Mouse (Mus musculus): Measurements from ENCODE around the gene Ubl3. TPM values are rescaled to one million over a fixed set of nuclear protein-coding genes. Genes with fewer than 3 reads are reported as not detected.

Gene Ubl3
- polyA plus RNA-seq (2012; fragmentation: generic; extraction: Trizol), result 19.1 TPM
- long read RNA-seq, experiment 1, full-length matches to known transcripts, result 57 of 64 reads
- long read RNA-seq, experiment 1, partial matches to known transcripts, result 3 of 64 reads
- long read RNA-seq, experiment 1, other reads (novel, unspliced or antisense), result 4 of 64 reads
- long read RNA-seq, experiment 2, transcript Ubl3-204 (6 exons, 2,064 nt), result minor isoform, 34 of 181 reads
- long read RNA-seq, experiment 2, transcript Ubl3-201 (5 exons, 2,537 nt), result major isoform, 138 of 181 reads
- long read RNA-seq, experiment 2, partial matches to known transcripts, result 4 of 181 reads
- long read RNA-seq, experiment 2, other reads (novel, unspliced or antisense), result 5 of 181 reads

DNA sequence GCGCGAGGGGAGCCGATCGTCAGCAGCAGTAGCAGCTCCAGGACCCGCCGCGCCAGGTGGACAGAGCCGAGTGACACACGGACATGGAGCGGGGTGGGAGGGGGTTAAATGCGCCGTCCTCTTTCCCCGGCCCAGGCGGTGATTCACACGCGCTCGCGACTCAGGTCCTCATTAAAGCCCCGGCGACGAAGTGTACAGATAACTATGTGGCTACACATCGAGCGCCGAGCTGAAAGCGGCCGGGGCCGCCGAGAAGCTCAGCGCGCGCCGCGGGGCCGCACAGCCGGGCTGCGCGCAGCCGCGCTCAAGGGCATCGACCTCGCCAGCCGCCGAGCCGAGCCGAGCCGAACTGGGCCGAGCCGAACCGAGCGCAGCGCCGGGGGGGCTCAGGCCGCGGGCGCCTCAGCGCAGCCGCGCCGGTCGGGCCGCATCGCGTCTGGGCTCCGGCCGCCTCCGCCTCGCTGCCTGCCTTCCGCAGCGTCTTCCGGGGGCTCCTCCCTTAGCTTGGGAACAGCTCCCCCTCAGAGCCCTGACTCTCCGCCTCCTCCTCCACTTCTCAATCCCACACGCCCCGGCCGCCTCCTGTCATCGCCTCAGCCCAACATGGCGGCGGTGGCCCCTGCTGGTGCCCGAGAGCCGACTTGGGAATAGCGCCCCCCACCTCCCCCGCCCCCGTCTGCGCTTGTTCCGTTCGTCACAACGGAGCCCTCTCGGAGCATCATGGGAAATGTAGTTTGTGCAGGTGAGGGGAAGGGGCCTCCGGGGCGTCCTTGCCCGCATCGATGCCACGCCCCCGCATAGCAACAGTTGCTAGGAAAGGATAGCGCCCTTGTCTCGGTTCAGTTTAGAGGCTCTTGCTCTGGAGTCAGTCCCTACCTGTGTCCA, at the start of gene Ubl3:
TSS of gene Ubl3 (minus strand) at position 603 of the 885 bp plus-strand sequence.
- H3ac ChIP-seq (ENCODE audit: control insufficient read depth, insufficient read length, low read depth), result peak within 1 kb of the TSS; percentile 52

DNA sequence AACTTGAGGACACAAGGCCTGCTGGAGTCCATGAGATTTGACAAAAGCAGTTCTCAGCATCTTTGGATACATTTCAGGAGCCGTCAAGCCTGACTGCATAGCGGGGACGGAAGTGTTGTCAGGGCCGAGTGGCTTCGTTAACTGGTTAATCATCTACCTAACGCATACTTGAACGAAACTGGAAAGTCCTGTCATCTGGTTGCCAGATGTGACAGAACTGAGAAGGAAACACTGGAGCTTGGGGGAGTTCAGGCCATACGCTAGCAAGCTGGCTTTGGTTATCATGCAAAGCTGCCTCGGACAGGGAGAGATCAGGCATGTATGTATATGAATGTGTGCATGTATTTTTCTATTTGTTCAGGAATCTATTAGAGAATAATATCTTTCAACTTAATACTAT, 45.8 kb upstream of the Ubl3 start:
- H3K4me3 ChIP-seq (ENCODE audit: insufficient read depth, poor library complexity, severe bottlenecking), result no peak overlapping the region
- no peaks in the 10 kb centered on the region for H3K79me3 ChIP-seq (ENCODE audit: low read depth)
- H3K36me3 ChIP-seq (ENCODE audit: control insufficient read depth, insufficient read depth), result no peaks in the 10 kb centered on the region
- H3ac ChIP-seq (ENCODE audit: control insufficient read depth, insufficient read length, low read depth), result no peak overlapping the region
- TF ChIP-seq MAX (IDR thresholded peaks at IDR 0.05) (no peak), MYOG (IDR thresholded peaks at IDR 0.05; ENCODE audit: control insufficient read depth, extremely low read depth, insufficient read length) (no peak), CEBPB (IDR thresholded peaks at IDR 0.05; ENCODE audit: low read depth) (no peak), CTCF (IDR thresholded peaks at IDR 0.05; ENCODE audit: control insufficient read depth, insufficient read depth, insufficient read length) (no peak), MYOD1 (IDR thresholded peaks at IDR 0.05; ENCODE audit: control insufficient read depth, insufficient read length, low read depth) (no peak), FOSL1 (IDR thresholded peaks at IDR 0.05; ENCODE audit: insufficient read depth, low read length, poor library complexity, severe bottlenecking) (no peak), USF1 (IDR thresholded peaks at IDR 0.05; ENCODE audit: low read depth) (no peak)
- no peaks in the 10 kb centered on the region for H3K79me2 ChIP-seq (ENCODE audit: control insufficient read depth, insufficient read depth)
- no peaks in the 10 kb centered on the region for H3K27me3 ChIP-seq (ENCODE audit: control insufficient read depth, insufficient read depth, insufficient read length)

More for the DNA sequence above, at the start of gene Ubl3:
- Histone ChIP-seq H3K36me3 (ENCODE audit: control insufficient read depth, insufficient read depth) (no peaks in the 10 kb centered on the region), H3K4me3 (ENCODE audit: insufficient read depth, poor library complexity, severe bottlenecking) (peak within 1 kb of the TSS; percentile 76), H3K79me2 (ENCODE audit: control insufficient read depth, insufficient read depth) (peaks cover 44% of the 10 kb centered on the region), H3K79me3 (ENCODE audit: low read depth) (peaks cover 38% of the 10 kb centered on the region), H3K27me3 (ENCODE audit: control insufficient read depth, insufficient read depth, insufficient read length) (no peaks in the 10 kb centered on the region)
- TF ChIP-seq MYOG (IDR thresholded peaks at IDR 0.05; ENCODE audit: control insufficient read depth, extremely low read depth, insufficient read length) (no peak), MAX (IDR thresholded peaks at IDR 0.05) (peak; percentile 66)

DNA sequence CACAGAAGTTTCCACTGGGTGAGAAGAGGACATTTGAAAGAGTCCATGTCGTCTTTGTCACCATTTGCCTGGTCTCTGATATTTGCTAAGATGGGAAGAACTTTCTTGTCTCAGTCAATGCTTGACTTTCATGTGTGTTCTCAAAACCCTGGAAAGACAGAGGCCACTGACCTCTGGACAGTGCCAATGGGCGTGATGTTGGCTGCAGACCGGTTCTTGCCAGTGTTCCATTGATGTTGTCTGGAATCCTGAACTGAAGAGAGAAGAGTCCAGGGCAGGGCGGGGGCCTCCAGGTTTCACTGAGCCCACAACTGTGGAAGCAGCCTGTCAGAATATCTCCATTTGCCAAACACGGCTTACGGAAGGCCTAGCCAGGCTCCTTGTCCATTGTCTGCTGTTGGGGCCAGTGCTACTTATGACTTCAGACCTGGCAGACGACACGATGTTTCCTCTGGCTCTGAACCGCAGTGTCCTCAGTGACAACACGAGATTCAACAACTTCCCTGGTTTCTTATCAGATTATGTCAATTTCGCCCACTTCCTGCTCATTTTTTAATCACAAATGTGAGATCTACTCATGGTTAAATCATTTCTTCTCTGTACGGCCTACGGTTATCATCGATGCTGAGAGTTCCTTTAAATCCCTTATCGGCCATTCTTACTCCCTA, 43.6 kb upstream of the Ubl3 start:
- Histone ChIP-seq H3K27me3 (ENCODE audit: control insufficient read depth, insufficient read depth, insufficient read length) (no peaks in the 10 kb centered on the region), H3K4me3 (ENCODE audit: insufficient read depth, poor library complexity, severe bottlenecking) (no peak overlapping the region)

DNA sequence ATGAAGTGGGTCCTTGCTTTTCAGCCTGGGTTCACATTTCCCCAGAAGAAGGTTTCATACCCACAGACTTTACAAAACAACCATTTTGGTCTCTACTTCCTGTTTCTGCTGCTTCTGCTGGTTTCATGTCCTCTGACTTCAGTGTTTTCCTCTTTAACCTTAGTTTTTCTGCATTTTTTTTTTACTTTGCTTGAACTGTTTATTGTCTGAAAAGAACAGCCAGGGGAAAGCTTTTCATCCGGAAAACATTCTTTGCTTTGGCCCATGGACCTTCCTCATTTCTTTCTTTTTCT, 42.8 kb upstream of the Ubl3 start:
- Histone ChIP-seq H3K79me3 (ENCODE audit: low read depth) (no peaks in the 10 kb centered on the region), H3K36me3 (ENCODE audit: control insufficient read depth, insufficient read depth) (no peaks in the 10 kb centered on the region), H3ac (ENCODE audit: control insufficient read depth, insufficient read length, low read depth) (no peak overlapping the region), H3K79me2 (ENCODE audit: control insufficient read depth, insufficient read depth) (no peaks in the 10 kb centered on the region), H3K27me3 (ENCODE audit: control insufficient read depth, insufficient read depth, insufficient read length) (no peaks in the 10 kb centered on the region), H3K4me3 (ENCODE audit: insufficient read depth, poor library complexity, severe bottlenecking) (no peak overlapping the region)
- TF ChIP-seq CTCF (IDR thresholded peaks at IDR 0.05; ENCODE audit: control insufficient read depth, insufficient read depth, insufficient read length) (no peak), MYOG (IDR thresholded peaks at IDR 0.05; ENCODE audit: control insufficient read depth, extremely low read depth, insufficient read length) (no peak), MYOD1 (IDR thresholded peaks at IDR 0.05; ENCODE audit: control insufficient read depth, insufficient read length, low read depth) (no peak), FOSL1 (IDR thresholded peaks at IDR 0.05; ENCODE audit: insufficient read depth, low read length, poor library complexity, severe bottlenecking) (no peak), CEBPB (IDR thresholded peaks at IDR 0.05; ENCODE audit: low read depth) (no peak)

More for the DNA sequence above, 43.6 kb upstream of the Ubl3 start:
- Histone ChIP-seq H3K79me3 (ENCODE audit: low read depth) (no peaks in the 10 kb centered on the region), H3K36me3 (ENCODE audit: control insufficient read depth, insufficient read depth) (no peaks in the 10 kb centered on the region), H3ac (ENCODE audit: control insufficient read depth, insufficient read length, low read depth) (no peak overlapping the region), H3K79me2 (ENCODE audit: control insufficient read depth, insufficient read depth) (no peaks in the 10 kb centered on the region)
- TF ChIP-seq MYOD1 (IDR thresholded peaks at IDR 0.05; ENCODE audit: control insufficient read depth, insufficient read length, low read depth), result no peak
- TF ChIP-seq MAX (IDR thresholded peaks at IDR 0.05), result no peak
- no peak for TF ChIP-seq MYOG (IDR thresholded peaks at IDR 0.05; ENCODE audit: control insufficient read depth, extremely low read depth, insufficient read length)
- no peak for TF ChIP-seq CEBPB (IDR thresholded peaks at IDR 0.05; ENCODE audit: low read depth)
- no peak for TF ChIP-seq FOSL1 (IDR thresholded peaks at IDR 0.05; ENCODE audit: insufficient read depth, low read length, poor library complexity, severe bottlenecking)
- TF ChIP-seq CTCF (IDR thresholded peaks at IDR 0.05; ENCODE audit: control insufficient read depth, insufficient read depth, insufficient read length), result no peak
- TF ChIP-seq USF1 (IDR thresholded peaks at IDR 0.05; ENCODE audit: low read depth), result no peak

DNA sequence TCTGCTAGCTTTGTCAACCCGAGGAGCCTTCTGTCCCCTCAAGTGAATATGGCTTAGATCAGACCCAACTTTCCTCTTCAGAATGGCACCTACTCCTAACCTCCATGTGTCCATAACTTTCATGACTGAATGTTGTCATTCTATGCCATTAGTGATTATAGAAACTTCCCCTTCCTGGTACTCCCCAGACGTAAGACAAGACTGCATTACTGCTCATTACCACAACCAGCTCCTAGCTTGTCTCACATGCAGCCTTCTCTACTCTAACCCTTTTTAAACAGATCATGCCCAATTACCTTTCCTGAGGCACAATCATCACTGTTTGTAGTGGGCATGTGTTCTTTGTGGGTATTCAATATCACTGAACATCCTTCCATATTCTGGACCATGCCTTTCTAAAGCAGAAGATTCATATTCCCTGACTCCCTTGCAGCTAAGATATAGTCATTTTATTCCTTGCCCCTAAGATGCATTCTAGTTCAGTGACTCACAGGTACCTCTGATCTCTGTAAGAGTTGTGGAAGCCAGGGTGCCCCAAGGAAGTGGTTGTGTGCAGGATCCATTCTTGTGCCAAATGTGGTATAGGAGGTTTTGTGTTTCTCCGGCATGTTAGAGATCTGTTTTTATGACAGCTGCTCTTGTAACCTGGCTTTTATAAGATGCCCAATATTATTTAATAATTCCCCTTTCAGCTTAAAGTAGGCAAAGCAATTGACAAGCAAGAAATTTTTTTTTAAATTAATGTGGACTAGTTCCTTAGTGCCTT, 42.3 kb upstream of the Ubl3 start:
- Histone ChIP-seq H3ac (ENCODE audit: control insufficient read depth, insufficient read length, low read depth) (no peak overlapping the region), H3K79me2 (ENCODE audit: control insufficient read depth, insufficient read depth) (no peaks in the 10 kb centered on the region), H3K4me3 (ENCODE audit: insufficient read depth, poor library complexity, severe bottlenecking) (no peak overlapping the region), H3K36me3 (ENCODE audit: control insufficient read depth, insufficient read depth) (no peaks in the 10 kb centered on the region), H3K27me3 (ENCODE audit: control insufficient read depth, insufficient read depth, insufficient read length) (no peaks in the 10 kb centered on the region), H3K79me3 (ENCODE audit: low read depth) (no peaks in the 10 kb centered on the region)
- TF ChIP-seq MYOD1 (IDR thresholded peaks at IDR 0.05; ENCODE audit: control insufficient read depth, insufficient read length, low read depth) (no peak), MAX (IDR thresholded peaks at IDR 0.05) (no peak), CEBPB (IDR thresholded peaks at IDR 0.05; ENCODE audit: low read depth) (no peak), FOSL1 (IDR thresholded peaks at IDR 0.05; ENCODE audit: insufficient read depth, low read length, poor library complexity, severe bottlenecking) (no peak), CTCF (IDR thresholded peaks at IDR 0.05; ENCODE audit: control insufficient read depth, insufficient read depth, insufficient read length) (no peak), MYOG (IDR thresholded peaks at IDR 0.05; ENCODE audit: control insufficient read depth, extremely low read depth, insufficient read length) (no peak), USF1 (IDR thresholded peaks at IDR 0.05; ENCODE audit: low read depth) (no peak)

Data from C2C12 (cell line).